Mouse (Mus musculus): ENCODE measurements around the gene Cmtm7. TPM values are rescaled to one million over a fixed set of nuclear protein-coding genes. Genes with fewer than 3 reads are reported as not detected.
A peak's percentile ranks its signal among the peaks of the same experiment; 100 is the strongest.

The Cmtm7 gene
- polyA plus RNA-seq, 1 experiment from 2014 or later: 83.6 TPM

DNA sequence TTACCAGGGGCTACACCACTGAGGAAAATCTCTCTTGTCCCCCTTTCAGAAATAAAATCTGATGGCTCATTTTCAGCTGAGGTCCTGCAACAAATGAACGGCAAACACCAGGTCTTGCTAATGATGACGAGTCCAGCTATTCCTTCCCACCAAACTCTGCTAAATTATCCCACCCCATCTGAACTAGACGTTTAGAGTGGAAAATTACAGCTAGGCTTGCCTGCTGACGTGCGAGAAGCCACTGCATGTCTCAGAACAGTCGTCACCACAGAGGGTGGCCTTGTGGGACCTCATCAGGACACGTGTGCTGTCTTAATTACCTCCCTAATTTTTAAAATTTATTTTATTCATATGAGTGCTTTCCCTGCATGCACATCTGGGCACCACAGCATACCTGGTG, 10.1 kb downstream of the Cmtm7 start:
- Histone ChIP-seq H3K9me3 (replicated peaks) (no peaks in the 10 kb centered on the region), H3K36me3 (peaks cover 43% of the 10 kb centered on the region), H3K4me1 (peaks cover 36% of the 10 kb centered on the region), H3K27ac (no peak overlapping the region), H3K27me3 (ENCODE audit: low read depth, poor library complexity, severe bottlenecking) (no peaks in the 10 kb centered on the region), H3K4me3 (no peak overlapping the region)
- 87% methylated on average over 7 of the region's 7 CpGs for WGBS
- no peak for DNase-seq (ENCODE audit: low spot score)

DNA sequence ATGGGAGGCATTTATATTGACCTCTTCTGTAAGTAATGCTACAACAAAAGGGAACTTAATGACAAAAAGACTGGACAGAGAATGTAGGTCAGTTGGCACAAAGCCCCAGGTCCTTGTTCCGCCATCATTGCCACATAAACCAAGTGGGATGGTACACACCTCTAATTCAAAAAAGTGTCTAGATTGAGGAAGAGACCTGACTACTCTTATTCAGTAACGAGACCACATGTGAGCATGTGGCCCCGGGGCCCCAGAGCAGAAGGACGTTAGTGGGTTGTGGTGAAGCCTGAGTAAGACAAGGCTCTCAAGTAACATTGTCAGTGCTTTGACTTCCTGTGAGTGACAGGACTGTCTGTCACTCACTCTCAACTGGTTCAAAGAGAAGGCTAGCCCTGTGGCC, 11.4 kb downstream of the Cmtm7 start:
- 90% methylated on average over 4 of the region's 4 CpGs for WGBS
- H3K4me1 ChIP-seq: peaks cover 27% of the 10 kb centered on the region
- no peaks in the 10 kb centered on the region for H3K27me3 ChIP-seq (ENCODE audit: low read depth, poor library complexity, severe bottlenecking)
- H3K9me3 ChIP-seq (replicated peaks): no peaks in the 10 kb centered on the region
- peaks cover 54% of the 10 kb centered on the region for H3K36me3 ChIP-seq
- no peak overlapping the region for H3K27ac ChIP-seq
- no peak for DNase-seq (ENCODE audit: low spot score)
- H3K4me3 ChIP-seq: no peak overlapping the region

DNA sequence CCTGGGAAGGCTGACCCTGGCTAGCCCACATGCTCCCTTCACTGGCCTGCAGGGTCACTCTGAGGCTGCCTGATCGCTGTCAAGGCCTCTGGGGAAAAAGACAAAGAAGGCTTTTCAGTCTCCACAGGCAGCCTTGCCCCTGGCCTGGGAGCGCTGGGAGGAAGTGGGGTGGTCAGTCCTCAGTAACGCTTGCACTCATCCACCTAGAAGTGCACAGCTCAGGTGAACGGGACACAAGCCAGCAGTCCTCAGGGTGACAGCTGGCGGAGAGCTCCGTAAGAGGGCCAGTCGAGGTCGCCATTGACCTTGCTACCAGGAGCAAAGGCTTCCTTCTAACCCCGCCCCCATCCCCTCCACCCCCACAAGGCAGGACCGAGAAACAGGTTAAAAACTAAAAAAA, 13.6 kb downstream of the Cmtm7 start:
- H3K4me3 ChIP-seq: no peak overlapping the region
- DNase-seq (ENCODE audit: low spot score): peak; percentile 54
- no peaks in the 10 kb centered on the region for H3K27me3 ChIP-seq (ENCODE audit: low read depth, poor library complexity, severe bottlenecking)
- WGBS: 56% methylated on average over 10 of the region's 10 CpGs
- peaks cover 49% of the 10 kb centered on the region for H3K36me3 ChIP-seq
- peaks cover 24% of the 10 kb centered on the region for H3K4me1 ChIP-seq
- peak overlapping the region; percentile 86 for H3K27ac ChIP-seq
- no peaks in the 10 kb centered on the region for H3K9me3 ChIP-seq (replicated peaks)

DNA sequence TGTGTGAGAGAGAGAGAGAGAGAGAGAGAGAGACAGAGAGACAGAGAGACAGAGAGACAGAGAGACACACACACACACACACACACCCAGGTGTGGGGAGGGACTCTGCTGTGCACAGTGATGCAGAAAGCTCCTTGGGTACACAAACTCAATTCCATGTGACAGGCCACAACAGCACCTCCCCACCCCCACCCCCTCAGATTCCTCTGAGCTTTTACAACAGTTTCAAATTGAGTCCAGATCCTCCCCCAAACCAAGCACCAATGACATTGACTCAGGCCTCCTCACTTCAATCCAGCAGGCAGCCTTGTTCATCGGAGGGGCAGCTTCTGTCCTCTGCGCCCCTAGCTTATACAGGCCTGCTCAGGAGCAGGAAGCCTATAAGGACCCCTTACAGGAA, 14.1 kb downstream of the Cmtm7 start:
- peak; percentile 50 for DNase-seq (ENCODE audit: low spot score)
- Histone ChIP-seq H3K27me3 (ENCODE audit: low read depth, poor library complexity, severe bottlenecking) (no peaks in the 10 kb centered on the region), H3K4me1 (peaks cover 24% of the 10 kb centered on the region), H3K4me3 (no peak overlapping the region), H3K36me3 (peaks cover 50% of the 10 kb centered on the region), H3K27ac (peak overlapping the region; percentile 86), H3K9me3 (replicated peaks) (no peaks in the 10 kb centered on the region)
- WGBS: 65% methylated on average over 2 of the region's 2 CpGs

DNA sequence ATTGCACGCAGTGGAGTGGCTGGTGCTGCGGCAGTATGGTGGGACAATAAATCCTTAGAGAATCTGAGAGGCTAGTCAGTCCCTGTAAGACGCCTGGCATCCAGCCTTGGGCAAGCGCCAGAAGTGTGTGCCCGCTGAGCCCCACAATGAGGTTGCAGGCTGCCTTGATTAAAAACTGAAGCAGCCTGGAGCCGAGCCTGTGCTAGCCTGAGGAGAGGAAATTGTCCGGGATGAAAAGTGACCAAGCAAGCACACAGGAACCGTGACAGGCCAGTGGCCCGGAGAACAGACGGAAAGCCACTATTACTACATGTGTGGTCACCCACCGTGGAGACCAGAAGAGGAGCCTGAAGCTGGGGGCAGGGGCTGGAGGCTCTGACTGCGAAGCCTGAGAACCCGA, 14.6 kb downstream of the Cmtm7 start:
- Histone ChIP-seq H3K27ac (peak overlapping the region; percentile 86), H3K4me3 (no peak overlapping the region), H3K27me3 (ENCODE audit: low read depth, poor library complexity, severe bottlenecking) (no peaks in the 10 kb centered on the region), H3K36me3 (peaks cover 49% of the 10 kb centered on the region), H3K4me1 (peaks cover 24% of the 10 kb centered on the region), H3K9me3 (replicated peaks) (no peaks in the 10 kb centered on the region)
- WGBS: 65% methylated on average over 13 of the region's 13 CpGs
- peak; percentile 44 for DNase-seq (ENCODE audit: low spot score)

DNA sequence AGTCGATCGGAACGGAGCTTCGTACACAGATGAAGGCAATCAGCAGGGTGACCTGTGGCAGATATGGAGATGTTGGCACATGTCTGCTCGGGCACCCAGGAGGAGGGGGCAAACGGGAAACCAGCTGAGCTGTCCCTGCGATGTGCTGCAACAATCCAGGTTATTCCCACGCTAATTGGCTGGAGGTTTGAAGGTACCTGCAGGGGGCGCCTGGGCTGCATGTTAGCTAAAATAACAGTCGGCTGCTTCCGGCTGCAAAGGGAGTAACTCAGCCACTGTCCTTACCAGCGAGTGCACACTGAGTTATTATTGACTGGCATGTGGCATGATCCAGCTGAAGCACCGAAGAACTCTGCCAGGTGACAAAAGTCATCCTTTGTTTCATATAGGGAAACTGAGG, 18.3 kb downstream of the Cmtm7 start:
- no peaks in the 10 kb centered on the region for H3K9me3 ChIP-seq (replicated peaks)
- H3K27ac ChIP-seq: no peak overlapping the region
- H3K27me3 ChIP-seq (ENCODE audit: low read depth, poor library complexity, severe bottlenecking): no peaks in the 10 kb centered on the region
- peak; percentile 70 for DNase-seq (ENCODE audit: low spot score)
- peaks cover 19% of the 10 kb centered on the region for H3K4me1 ChIP-seq
- peaks cover 62% of the 10 kb centered on the region for H3K36me3 ChIP-seq
- no peak overlapping the region for H3K4me3 ChIP-seq
- 67% methylated on average over 13 of the region's 13 CpGs for WGBS

DNA sequence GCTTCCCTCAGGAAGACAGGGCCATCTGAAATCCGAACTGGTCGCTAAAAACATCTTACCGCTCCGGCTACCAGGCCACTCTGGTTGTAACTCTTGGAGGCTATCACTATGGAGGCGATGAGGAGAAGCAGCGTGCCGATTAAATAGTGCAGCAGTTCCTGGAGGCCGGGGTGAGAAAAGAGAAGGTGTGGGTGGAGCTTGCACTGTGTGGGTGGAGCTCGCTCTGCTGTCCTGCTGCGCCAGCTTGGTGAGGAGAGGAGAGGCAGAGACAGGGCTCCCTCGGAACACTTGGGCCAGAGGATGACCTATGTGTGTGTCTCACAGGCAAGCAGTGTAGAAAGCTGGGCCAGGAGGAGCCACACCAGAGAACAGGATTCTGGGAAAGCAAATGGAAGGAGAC, 19.8 kb downstream of the Cmtm7 start:
- Histone ChIP-seq H3K27me3 (ENCODE audit: low read depth, poor library complexity, severe bottlenecking) (no peaks in the 10 kb centered on the region), H3K4me3 (no peak overlapping the region), H3K4me1 (peaks cover 4% of the 10 kb centered on the region), H3K27ac (no peak overlapping the region), H3K9me3 (replicated peaks) (no peaks in the 10 kb centered on the region), H3K36me3 (peaks cover 75% of the 10 kb centered on the region)
- no peak for DNase-seq (ENCODE audit: low spot score)
- WGBS: 71% methylated on average over 11 of the region's 11 CpGs

DNA sequence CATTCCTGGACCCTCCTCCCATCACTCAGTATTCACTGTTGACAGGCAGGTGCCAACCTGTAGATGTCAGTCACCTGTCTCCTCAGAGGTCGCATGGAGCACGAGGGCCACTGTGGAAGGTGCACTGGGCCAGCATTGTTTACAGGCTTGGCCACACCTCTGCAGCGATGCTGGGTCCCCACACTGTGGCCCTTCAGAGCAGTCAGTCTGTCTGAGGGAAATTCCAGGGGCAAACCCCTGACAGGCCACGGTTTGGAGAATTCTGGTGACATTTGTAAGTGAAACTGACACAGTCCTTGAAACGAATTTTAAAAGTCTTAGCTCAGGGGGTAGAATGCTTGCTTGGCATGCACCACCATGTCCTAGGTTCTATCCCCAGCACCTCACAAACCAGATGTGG, 21.3 kb downstream of the Cmtm7 start:
- Histone ChIP-seq H3K27me3 (ENCODE audit: low read depth, poor library complexity, severe bottlenecking) (no peaks in the 10 kb centered on the region), H3K9me3 (replicated peaks) (no peaks in the 10 kb centered on the region), H3K36me3 (peaks cover 78% of the 10 kb centered on the region), H3K4me3 (no peak overlapping the region), H3K27ac (no peak overlapping the region), H3K4me1 (no peaks in the 10 kb centered on the region)
- no peak for DNase-seq (ENCODE audit: low spot score)
- 92% methylated on average over 5 of the region's 5 CpGs for WGBS

DNA sequence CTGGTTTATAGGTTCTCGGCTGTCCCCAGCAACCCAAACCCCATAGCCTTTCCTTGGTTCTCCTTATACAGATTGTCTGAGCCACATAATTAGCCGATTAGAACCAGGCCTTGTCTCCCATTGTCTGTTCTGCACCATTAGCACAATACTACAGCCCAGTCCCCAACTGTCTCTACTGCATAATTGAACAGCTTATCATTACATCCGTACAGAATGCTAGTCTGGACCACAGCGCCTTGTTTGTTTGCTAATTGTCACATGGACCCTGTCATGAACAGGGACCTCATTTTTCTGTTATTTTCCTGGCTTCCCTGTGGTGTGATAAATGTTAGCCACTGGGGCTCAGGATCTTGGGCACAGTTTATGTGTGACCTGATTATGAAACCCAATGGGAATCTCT, 21.8 kb downstream of the Cmtm7 start:
- WGBS: 90% methylated on average over 4 of the region's 4 CpGs
- H3K27ac ChIP-seq: no peak overlapping the region
- H3K27me3 ChIP-seq (ENCODE audit: low read depth, poor library complexity, severe bottlenecking): no peaks in the 10 kb centered on the region
- H3K4me1 ChIP-seq: no peaks in the 10 kb centered on the region
- no peak for DNase-seq (ENCODE audit: low spot score)
- H3K4me3 ChIP-seq: no peak overlapping the region
- peaks cover 80% of the 10 kb centered on the region for H3K36me3 ChIP-seq
- H3K9me3 ChIP-seq (replicated peaks): no peaks in the 10 kb centered on the region

DNA sequence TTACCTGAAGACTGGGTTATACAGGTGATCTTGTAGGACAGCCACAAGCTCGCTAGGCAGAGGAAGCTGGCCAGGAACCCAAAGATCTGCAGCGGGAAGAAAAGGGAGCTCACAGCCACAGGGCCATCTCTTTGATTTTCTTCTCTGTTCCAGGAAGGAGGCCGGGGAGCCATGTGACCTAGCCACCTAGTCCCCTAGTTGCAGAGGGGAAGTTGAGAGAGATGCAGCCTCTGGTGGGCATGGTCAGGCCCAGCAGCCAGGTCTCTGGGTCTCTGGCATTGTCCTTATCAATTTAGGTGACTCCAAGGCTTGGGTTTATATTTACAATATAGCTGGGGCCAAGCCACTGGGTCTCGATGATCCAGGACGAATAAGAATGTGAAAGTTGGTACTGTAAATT, 22.9 kb downstream of the Cmtm7 start:
- 89% methylated on average over 5 of the region's 5 CpGs for WGBS
- no peak for DNase-seq (ENCODE audit: low spot score)

DNA sequence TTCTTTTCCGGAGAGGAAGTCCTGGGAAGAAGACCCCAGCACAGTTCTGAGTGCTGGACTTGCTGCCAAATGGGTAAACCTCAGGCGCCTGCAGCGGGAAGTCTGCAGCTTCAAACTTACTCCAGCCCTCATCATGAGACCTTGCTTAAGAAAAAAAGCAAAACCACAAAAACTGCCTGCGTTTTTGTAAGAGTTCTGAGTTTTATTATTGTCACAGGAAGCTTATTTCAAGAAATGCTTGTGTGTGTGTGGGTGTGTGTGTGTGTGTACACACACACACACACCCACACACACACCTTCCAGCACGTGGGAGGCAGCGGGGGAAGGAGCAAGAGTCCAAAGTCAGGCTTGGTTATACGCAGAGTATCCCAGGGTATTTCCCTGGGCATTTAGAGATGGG, 23.4 kb downstream of the Cmtm7 start:
- peaks cover 83% of the 10 kb centered on the region for H3K36me3 ChIP-seq
- peaks cover under 1% of the 10 kb centered on the region for H3K4me1 ChIP-seq

More for the DNA sequence above, 22.9 kb downstream of the Cmtm7 start:
- H3K9me3 ChIP-seq (replicated peaks): no peaks in the 10 kb centered on the region
- H3K27me3 ChIP-seq (ENCODE audit: low read depth, poor library complexity, severe bottlenecking): no peaks in the 10 kb centered on the region
- no peak overlapping the region for H3K27ac ChIP-seq
- peaks cover 83% of the 10 kb centered on the region for H3K36me3 ChIP-seq
- no peaks in the 10 kb centered on the region for H3K4me1 ChIP-seq
- no peak overlapping the region for H3K4me3 ChIP-seq

DNA sequence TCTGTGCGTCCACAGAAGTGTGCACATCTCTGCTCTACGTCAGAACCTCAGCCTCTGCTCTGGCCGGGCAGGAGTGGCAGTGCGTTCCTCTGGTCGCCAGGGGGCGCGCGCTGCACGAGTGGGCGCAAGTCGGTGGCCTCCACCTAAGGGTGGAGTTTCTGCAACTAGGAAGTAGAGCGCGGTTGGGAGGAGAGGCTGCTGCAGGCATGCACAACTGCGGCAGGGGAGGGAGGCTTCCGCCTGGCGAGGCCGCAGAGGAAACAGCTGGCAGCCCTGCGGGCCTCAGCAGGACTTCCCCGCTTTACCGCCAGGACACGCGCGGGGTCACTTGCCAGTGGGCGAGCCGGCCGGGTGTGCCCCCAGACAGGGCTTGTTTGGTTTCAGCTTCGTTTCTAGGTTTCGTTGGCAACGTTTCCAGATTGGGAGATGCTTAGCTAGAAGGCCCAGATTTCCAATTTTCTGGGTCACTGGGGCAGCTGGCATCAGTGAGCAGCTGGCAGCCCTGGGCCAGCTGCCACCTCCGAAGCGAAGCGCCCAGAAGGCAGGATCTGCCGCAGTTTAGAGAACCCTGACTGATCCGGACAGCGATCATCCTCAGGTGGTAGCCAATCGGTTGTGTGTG, 28.7 kb downstream of the Cmtm7 start:
- WGBS: 9% methylated on average over 36 of the region's 36 CpGs
- Histone ChIP-seq H3K36me3 (peaks cover 54% of the 10 kb centered on the region), H3K27ac (peak overlapping the region; percentile 75), H3K4me3 (peak overlapping the region; percentile 56), H3K27me3 (ENCODE audit: low read depth, poor library complexity, severe bottlenecking) (no peaks in the 10 kb centered on the region), H3K9me3 (replicated peaks) (no peaks in the 10 kb centered on the region), H3K4me1 (peaks cover 10% of the 10 kb centered on the region)
- DNase-seq (ENCODE audit: low spot score): peak; percentile 92

More for the DNA sequence above, 23.4 kb downstream of the Cmtm7 start:
- no peak for DNase-seq (ENCODE audit: low spot score)
- no peaks in the 10 kb centered on the region for H3K9me3 ChIP-seq (replicated peaks)
- H3K4me3 ChIP-seq: no peak overlapping the region
- H3K27me3 ChIP-seq (ENCODE audit: low read depth, poor library complexity, severe bottlenecking): no peaks in the 10 kb centered on the region
- 86% methylated on average over 7 of the region's 7 CpGs for WGBS
- H3K27ac ChIP-seq: no peak overlapping the region

DNA sequence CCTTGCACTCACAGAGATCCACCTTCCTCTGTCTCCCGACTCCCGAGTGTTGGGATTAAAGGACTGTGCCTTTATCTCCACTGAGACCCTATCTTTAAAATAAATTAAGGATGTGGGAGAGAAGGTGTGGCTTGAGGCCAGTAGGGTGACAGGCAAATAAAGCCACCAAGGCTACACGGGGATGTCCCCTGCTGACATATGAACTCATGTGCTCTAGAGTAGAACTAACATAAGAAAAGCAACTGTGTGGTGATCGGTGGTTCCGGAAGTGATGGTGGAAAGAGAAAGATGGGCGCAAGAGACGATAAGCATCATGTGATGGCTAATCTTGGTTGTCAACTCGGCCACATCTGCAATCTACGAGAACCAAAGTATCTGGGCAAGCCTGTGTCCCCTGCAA, 29.3 kb downstream of the Cmtm7 start:
- H3K36me3 ChIP-seq: peaks cover 56% of the 10 kb centered on the region
- no peaks in the 10 kb centered on the region for H3K9me3 ChIP-seq (replicated peaks)
- H3K27ac ChIP-seq: no peak overlapping the region
- DNase-seq (ENCODE audit: low spot score): no peak
- WGBS: 78% methylated on average over 9 of the region's 9 CpGs
- H3K4me1 ChIP-seq: peaks cover 10% of the 10 kb centered on the region
- H3K27me3 ChIP-seq (ENCODE audit: low read depth, poor library complexity, severe bottlenecking): no peaks in the 10 kb centered on the region
- peak overlapping the region; percentile 56; the same call in 1 of the 2 replicates for H3K4me3 ChIP-seq

DNA sequence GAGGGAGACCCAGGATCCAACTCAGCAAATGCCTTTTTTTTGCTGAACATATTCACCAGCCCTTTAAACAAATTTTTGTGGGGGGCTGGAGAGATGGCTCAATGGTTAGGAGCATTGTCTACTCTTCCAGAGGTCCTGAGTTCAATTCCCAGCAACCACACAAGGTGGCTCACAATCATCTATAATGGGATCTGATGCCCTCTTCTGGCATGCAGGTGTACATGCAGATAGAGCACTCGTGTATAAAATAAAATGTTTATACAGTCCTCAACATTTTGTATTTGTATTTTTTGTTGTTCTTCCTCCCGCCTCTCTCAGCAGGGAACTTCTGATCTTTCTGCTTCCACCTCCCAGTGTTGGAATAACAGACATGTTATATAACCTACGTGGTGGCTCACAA, 30.1 kb downstream of the Cmtm7 start:
- 84% methylated on average over 3 of the region's 3 CpGs for WGBS
- peaks cover 56% of the 10 kb centered on the region for H3K36me3 ChIP-seq
- no peak for DNase-seq (ENCODE audit: low spot score)
- H3K9me3 ChIP-seq (replicated peaks): no peaks in the 10 kb centered on the region
- H3K27ac ChIP-seq: no peak overlapping the region
- H3K27me3 ChIP-seq (ENCODE audit: low read depth, poor library complexity, severe bottlenecking): no peaks in the 10 kb centered on the region
- no peak overlapping the region for H3K4me3 ChIP-seq
- H3K4me1 ChIP-seq: peaks cover 10% of the 10 kb centered on the region

All from limb, embryonic 10.5 days (tissue).